Mouse (Mus musculus) forebrain, postnatal 0 days (tissue): ENCODE data around the gene Dnah3. TPM values are rescaled to one million over a fixed set of nuclear protein-coding genes. Genes with fewer than 3 reads are reported as not detected.
A peak's percentile ranks its signal among the peaks of the same experiment; 100 is the strongest.

Experiments
- ATAC-seq: fragments of 200-750 bp; cut with Nextera tagmentation; 2 replicates; pipeline ENCODE4 v1.8.0; 2017; ENCODE audit warnings: mild to moderate bottlenecking, moderate library complexity
- DNase-seq: peaks from one replicate; pipeline ENCODE4 v3.0.0-alpha.2; 2015
- H3K27ac ChIP-seq: fragments of 300-500 bp; sonication (generic); 2 replicates; pipeline ENCODE4 v1.5.1; 2014; ENCODE audit warnings: low read depth, mild to moderate bottlenecking, antibody characterized with exemption, low read length, moderate library complexity, mixed read lengths
- H3K27me3 ChIP-seq: fragments of 300-500 bp; sonication (generic); 2 replicates; pipeline ENCODE4 v1.6.1; 2014; ENCODE audit warnings: mild to moderate bottlenecking, low read length, mixed read lengths; ENCODE audit not compliant: insufficient read depth
- H3K36me3 ChIP-seq: fragments of 300-500 bp; sonication (generic); 2 replicates; pipeline ENCODE4 v1.6.1; 2014; ENCODE audit warnings: mild to moderate bottlenecking, moderate library complexity; ENCODE audit not compliant: insufficient read depth
- H3K4me1 ChIP-seq: fragments of 300-500 bp; sonication (generic); 2 replicates; pipeline ENCODE4 v1.6.1; 2014; ENCODE audit warnings: antibody characterized with exemption; ENCODE audit not compliant: insufficient read depth
- H3K4me2 ChIP-seq: fragments of 300-500 bp; sonication (generic); 2 replicates; pipeline ENCODE4 v1.6.1; 2014; ENCODE audit warnings: low read depth, mild to moderate bottlenecking, moderate library complexity
- H3K4me3 ChIP-seq: fragments of 300-500 bp; sonication (generic); 2 replicates; pipeline ENCODE4 v1.5.1; 2014; ENCODE audit warnings: low read depth, low read length, mixed read lengths
- H3K9ac ChIP-seq: fragments of 300-500 bp; sonication (generic); 2 replicates; pipeline ENCODE4 v1.6.1; 2014; ENCODE audit warnings: mild to moderate bottlenecking
- H3K9me3 ChIP-seq: fragments of 300-500 bp; sonication (generic); 2 replicates; pipeline ENCODE4 v1.6.1; 2016; ENCODE audit warnings: low read length
- CTCF ChIP-seq: sonication (generic); IDR thresholded peaks from 2 replicates; pipeline ENCODE4 v1.5.1; 2016; ENCODE audit warnings: antibody characterized with exemption, control low read depth, low read depth
- WGBS: fragments of 180-500 bp; shearing (Covaris S2); extraction: QIAGEN DNeasy Blood & Tissue Kit; methylation state at CpG from one replicate; pipeline ENCODE4 v1.1.7; 2014; 5-methylcytosine and 5-hydroxymethylcytosine counted together
- polyA plus RNA-seq: library from polyadenylated mRNA; unstranded; fragments of >200 nt; fragmentation: Nextera tagmentation; extraction: Ambion mirVana; gene quantifications from 2 replicates; pipeline ENCODE4 v1.2.1, GENCODE M21; 2015
- total RNA-seq: library from RNA; depleted of rRNA; stranded (reverse); fragments of >200 nt; gene quantifications from 2 replicates; pipeline ENCODE4 v1.2.3, GENCODE M21; 2014

Gene Dnah3
- total and polyA plus RNA-seq, 2 experiments from 2014 or later: 0.15 to 0.81 TPM

GRCm38 (mm10) chr7:119959491-119959890, 135.6 kb downstream of the Dnah3 start:
- 95% methylated on average over 4 of the region's 4 CpGs for WGBS
- ATAC-seq (no peak), DNase-seq (no peak)

GRCm38 (mm10) chr7:119959091-119959490, 136.0 kb downstream of the Dnah3 start:
- H3K27me3 ChIP-seq: no peaks in the 10 kb centered on the region
- DNase-seq: no peak
- H3K9ac ChIP-seq: no peak overlapping the region
- H3K4me3 ChIP-seq: no peak overlapping the region
- no peak overlapping the region for H3K27ac ChIP-seq
- no peaks in the 10 kb centered on the region for H3K4me1 ChIP-seq
- H3K36me3 ChIP-seq: no peaks in the 10 kb centered on the region
- WGBS: 44% methylated on average over 4 of the region's 4 CpGs
- no peaks in the 10 kb centered on the region for H3K9me3 ChIP-seq
- no peak for ATAC-seq
- no peak for TF ChIP-seq CTCF
- H3K4me2 ChIP-seq: no peak overlapping the region

More at GRCm38 (mm10) chr7:119959491-119959890, 135.6 kb downstream of the Dnah3 start:
- TF ChIP-seq CTCF: no peak
- Histone ChIP-seq H3K27me3 (no peaks in the 10 kb centered on the region), H3K9ac (no peak overlapping the region), H3K4me3 (no peak overlapping the region), H3K4me1 (no peaks in the 10 kb centered on the region), H3K4me2 (no peak overlapping the region), H3K36me3 (no peaks in the 10 kb centered on the region), H3K27ac (no peak overlapping the region), H3K9me3 (no peaks in the 10 kb centered on the region)

GRCm38 (mm10) chr7:119957421-119957820, 137.7 kb downstream of the Dnah3 start:
- Histone ChIP-seq H3K9me3 (no peaks in the 10 kb centered on the region), H3K36me3 (no peaks in the 10 kb centered on the region), H3K4me2 (no peak overlapping the region), H3K4me3 (no peak overlapping the region), H3K27ac (no peak overlapping the region), H3K27me3 (no peaks in the 10 kb centered on the region), H3K9ac (no peak overlapping the region), H3K4me1 (no peaks in the 10 kb centered on the region)
- DNase-seq: no peak
- TF ChIP-seq CTCF: no peak
- no peak for ATAC-seq

- Histone ChIP-seq H3K4me3 (no peak overlapping the region), H3K9ac (no peak overlapping the region), H3K4me2 (no peak overlapping the region), H3K36me3 (no peaks in the 10 kb centered on the region), H3K4me1 (no peaks in the 10 kb centered on the region), H3K9me3 (no peaks in the 10 kb centered on the region), H3K27me3 (no peaks in the 10 kb centered on the region), H3K27ac (no peak overlapping the region)
- no peak for DNase-seq
- no peak for TF ChIP-seq CTCF
- WGBS: 95% methylated on average over 1 of the region's 1 CpGs
- ATAC-seq: no peak
These were observed 141.0 kb downstream of the Dnah3 start for GRCm38 (mm10) chr7:119954047-119954446.

GRCm38 (mm10) chr7:119941569-119941968, 153.5 kb downstream of the Dnah3 start:
- no peaks in the 10 kb centered on the region for H3K9me3 ChIP-seq
- 65% methylated on average over 2 of the region's 2 CpGs for WGBS

GRCm38 (mm10) chr7:119937036-119937435, 158.0 kb downstream of the Dnah3 start:
- ATAC-seq: no peak
- H3K27ac ChIP-seq: no peak overlapping the region
- no peaks in the 10 kb centered on the region for H3K9me3 ChIP-seq
- H3K4me3 ChIP-seq: no peak overlapping the region
- WGBS: 51% methylated on average over 5 of the region's 5 CpGs
- H3K4me1 ChIP-seq: no peaks in the 10 kb centered on the region
- DNase-seq: no peak
- no peak overlapping the region for H3K4me2 ChIP-seq
- no peak overlapping the region for H3K9ac ChIP-seq
- no peaks in the 10 kb centered on the region for H3K27me3 ChIP-seq
- no peak for TF ChIP-seq CTCF
- no peaks in the 10 kb centered on the region for H3K36me3 ChIP-seq

More at GRCm38 (mm10) chr7:119941569-119941968, 153.5 kb downstream of the Dnah3 start:
- Histone ChIP-seq H3K4me2 (no peak overlapping the region), H3K9ac (no peak overlapping the region), H3K36me3 (no peaks in the 10 kb centered on the region), H3K4me1 (no peaks in the 10 kb centered on the region), H3K27ac (no peak overlapping the region), H3K27me3 (no peaks in the 10 kb centered on the region), H3K4me3 (no peak overlapping the region)
- no peak for TF ChIP-seq CTCF
- no peak for DNase-seq
- ATAC-seq: no peak

- Histone ChIP-seq H3K4me3 (no peak overlapping the region), H3K9ac (no peak overlapping the region), H3K4me1 (no peaks in the 10 kb centered on the region), H3K9me3 (no peaks in the 10 kb centered on the region), H3K36me3 (no peaks in the 10 kb centered on the region), H3K4me2 (no peak overlapping the region), H3K27ac (no peak overlapping the region), H3K27me3 (no peaks in the 10 kb centered on the region)
- TF ChIP-seq CTCF: no peak
- ATAC-seq (no peak), DNase-seq (peak; percentile 21)
These were observed 158.8 kb downstream of the Dnah3 start for GRCm38 (mm10) chr7:119936321-119936720.
